Mouse (Mus musculus) heart, embryonic 11.5 days (tissue): ENCODE measurements around the gene Nol8. TPM values are rescaled to one million over a fixed set of nuclear protein-coding genes. Genes with fewer than 3 reads are reported as not detected.

Experiments
- ATAC-seq: fragments of 200-750 bp; cut with Nextera tagmentation; replicated peaks from 2 replicates; pipeline ENCODE4 v1.8.0; 2017; ENCODE audit warnings: moderate library complexity; ENCODE audit not compliant: insufficient number of reproducible peaks, low FRiP score, low TSS enrichment
- H3K27ac ChIP-seq: fragments of 300-500 bp; sonication (generic); 2 replicates; pipeline ENCODE4 v1.5.1; 2014; ENCODE audit warnings: mild to moderate bottlenecking, low read depth, low read length
- H3K27me3 ChIP-seq: fragments of 300-500 bp; sonication (generic); 2 replicates; pipeline ENCODE4 v1.6.1; 2014; ENCODE audit warnings: mild to moderate bottlenecking, low read length, mixed read lengths; ENCODE audit not compliant: control insufficient read depth, insufficient read depth
- H3K36me3 ChIP-seq: fragments of 300-500 bp; sonication (generic); 2 replicates; pipeline ENCODE4 v1.6.1; 2014; ENCODE audit warnings: mild to moderate bottlenecking, low read length, moderate library complexity, mixed read lengths; ENCODE audit not compliant: control insufficient read depth, insufficient read depth
- H3K4me1 ChIP-seq: fragments of 300-500 bp; sonication (generic); 2 replicates; pipeline ENCODE4 v1.6.1; 2014; ENCODE audit warnings: low read length; ENCODE audit not compliant: control insufficient read depth, insufficient read depth
- H3K4me2 ChIP-seq: fragments of 300-500 bp; sonication (generic); 2 replicates; pipeline ENCODE4 v1.6.1; 2014; ENCODE audit warnings: mild to moderate bottlenecking, moderate library complexity
- H3K4me3 ChIP-seq: fragments of 300-500 bp; sonication (generic); 2 replicates; pipeline ENCODE4 v1.5.1; 2014; ENCODE audit warnings: low read depth, low read length
- H3K9ac ChIP-seq: fragments of 300-500 bp; sonication (generic); 2 replicates; pipeline ENCODE4 v1.6.1; 2014; ENCODE audit warnings: mild to moderate bottlenecking, low read depth, low read length, moderate library complexity
- H3K9me3 ChIP-seq: fragments of 300-500 bp; sonication (generic); replicated peaks from 2 replicates; pipeline ENCODE4 v1.6.1; 2016; ENCODE audit warnings: low read length; ENCODE audit not compliant: control insufficient read depth
- WGBS: fragments of 180-500 bp; shearing (Covaris S2); extraction: QIAGEN DNeasy Blood & Tissue Kit; methylation state at CpG from one replicate; pipeline ENCODE4 v1.1.7; 2014; ENCODE audit not compliant: insufficient replicate concordance; 5-methylcytosine and 5-hydroxymethylcytosine counted together
- polyA plus RNA-seq: library from polyadenylated mRNA; unstranded; fragments of >200 nt; fragmentation: Nextera tagmentation; extraction: Ambion mirVana; gene quantifications from 2 replicates; pipeline ENCODE4 v1.2.1, GENCODE M21; 2014

Gene Nol8
- polyA plus RNA-seq, 1 experiment from 2014 or later: 17.1 TPM

DNA sequence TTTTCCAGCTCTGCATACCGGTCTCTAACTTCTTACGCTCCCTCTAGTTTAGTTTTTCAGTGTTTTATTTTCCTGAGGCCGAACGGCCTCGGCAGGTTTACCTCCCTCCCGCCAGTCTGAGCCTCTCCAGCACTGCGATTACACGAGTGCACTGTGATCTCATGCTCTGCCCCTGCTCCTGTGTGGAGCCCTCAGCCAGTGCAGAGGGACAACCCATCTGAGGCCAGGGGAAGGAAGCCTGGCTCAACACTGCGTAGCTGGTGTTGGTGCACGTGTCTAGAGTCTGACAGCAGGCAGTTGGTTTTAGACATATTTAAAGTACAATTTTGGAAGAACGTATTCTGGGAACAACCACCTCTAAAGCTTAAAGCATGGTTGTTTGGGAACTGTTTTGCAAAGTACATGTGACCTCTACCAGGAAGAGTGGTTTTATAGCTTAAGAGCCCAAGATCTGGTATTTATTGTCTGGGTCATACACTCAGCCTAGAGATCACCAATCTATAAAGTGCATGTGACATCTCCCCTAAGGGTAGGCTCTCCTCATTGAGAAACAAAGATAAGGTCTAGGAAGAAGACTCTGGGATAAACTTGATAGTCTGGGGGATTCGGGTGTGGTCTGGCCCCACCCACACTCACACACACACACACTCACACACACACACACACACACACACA, 59.3 kb downstream of the Nol8 start:
- H3K9ac ChIP-seq: no peak overlapping the region
- H3K27ac ChIP-seq: no peak overlapping the region
- no peaks in the 10 kb centered on the region for H3K4me1 ChIP-seq
- WGBS: 90% methylated on average over 12 of the region's 12 CpGs
- no peak overlapping the region for H3K4me3 ChIP-seq
- H3K4me2 ChIP-seq: no peak overlapping the region
- ATAC-seq: no peak
- no peaks in the 10 kb centered on the region for H3K27me3 ChIP-seq
- H3K36me3 ChIP-seq: peaks cover 46% of the 10 kb centered on the region
- H3K9me3 ChIP-seq: no peaks in the 10 kb centered on the region

GRCm38 (mm10) chr13:49719310-49719709, 66.4 kb downstream of the Nol8 start:
- Histone ChIP-seq H3K4me3 (no peak overlapping the region), H3K9ac (no peak overlapping the region), H3K4me1 (no peaks in the 10 kb centered on the region), H3K9me3 (no peaks in the 10 kb centered on the region), H3K27ac (no peak overlapping the region), H3K36me3 (peaks cover 55% of the 10 kb centered on the region), H3K27me3 (no peaks in the 10 kb centered on the region), H3K4me2 (no peak overlapping the region)
- ATAC-seq: no peak
- WGBS: 81% methylated on average over 3 of the region's 3 CpGs

Other genes starting within 250 kb of the Nol8 start
- gene Ippk, start 231.8 kb upstream of the Nol8 start, polyA plus RNA-seq: 11.1 and 11.6 TPM in 2 replicates
- gene Tes3-ps, start 159.8 kb upstream of the Nol8 start, polyA plus RNA-seq: 0.42 and 0.56 TPM in 2 replicates
- gene Ecm2, start 148.3 kb upstream of the Nol8 start, polyA plus RNA-seq: 1.4 and 1.8 TPM in 2 replicates
- 0.60 and 0.79 TPM in 2 replicates for gene Aspn, start 108.6 kb upstream of the Nol8 start, polyA plus RNA-seq
- gene Omd, start 70.6 kb upstream of the Nol8 start, polyA plus RNA-seq: 0.46 TPM in 2 replicates
- gene Ogn, start 45.0 kb upstream of the Nol8 start, polyA plus RNA-seq: 3.5 and 5.7 TPM in 2 replicates
- gene Cenpp, start 293 bp upstream of the Nol8 start, polyA plus RNA-seq: 29.1 and 29.5 TPM in 2 replicates
- 69.6 and 78.1 TPM in 2 replicates for gene Iars, start 29.0 kb downstream of the Nol8 start, polyA plus RNA-seq
- gene Gm30302, start 145.9 kb downstream of the Nol8 start, polyA plus RNA-seq: 0.19 and 0.35 TPM in 2 replicates